Mouse (Mus musculus): ENCODE data around the gene Gm11492.

- TF ChIP-seq POLR2A (IDR thresholded peaks at IDR 0.05; ENCODE audit: low read depth, low read length) (no peak), CTCF (IDR thresholded peaks at IDR 0.05; ENCODE audit: borderline replicate concordance, insufficient read depth, low read length) (no peak)
These were observed 34.8 kb upstream of the Gm11492 start for GRCm38 (mm10) chr11:87531695-87532094.

Measured in embryonic fibroblast, embryonic 13.5 days (primary cell).